Mouse (Mus musculus) heart, postnatal 0 days (tissue): ENCODE measurements at regions not wholly inside any gene's neighbourhood (a gene's known extent, or its start where the extent isn't known, plus 50 kb on each side); places are given as distances from the start of the nearest gene placed in this dataset.

Source experiments
- ATAC-seq: fragments of 200-750 bp; cut with Nextera tagmentation; 2 replicates; pipeline ENCODE4 v1.8.0; 2017; ENCODE audit warnings: low read depth, moderate number of reproducible peaks, moderate library complexity; ENCODE audit not compliant: insufficient read depth
- DNase-seq: peaks from one replicate; pipeline ENCODE4 v3.0.0-alpha.2; 2016; ENCODE audit warnings: low spot score
- H3K27ac ChIP-seq: fragments of 300-500 bp; sonication (generic); 2 replicates; pipeline ENCODE4 v1.5.1; 2014; ENCODE audit warnings: low read depth, mild to moderate bottlenecking
- H3K27me3 ChIP-seq: fragments of 300-500 bp; sonication (generic); 2 replicates; pipeline ENCODE4 v1.6.1; 2014; ENCODE audit warnings: low read length, mixed read lengths; ENCODE audit not compliant: control insufficient read depth, insufficient read depth
- H3K36me3 ChIP-seq: fragments of 300-500 bp; sonication (generic); replicated peaks from 2 replicates; pipeline ENCODE4 v1.6.1; 2014; ENCODE audit warnings: low read length, mixed read lengths; ENCODE audit not compliant: control insufficient read depth, insufficient read depth
- H3K4me1 ChIP-seq: fragments of 300-500 bp; sonication (generic); 2 replicates; pipeline ENCODE4 v1.6.1; 2014; ENCODE audit warnings: antibody characterized with exemption; ENCODE audit not compliant: control insufficient read depth, insufficient read depth
- H3K4me2 ChIP-seq: fragments of 300-500 bp; sonication (generic); 2 replicates; pipeline ENCODE4 v1.6.1; 2014; ENCODE audit warnings: low read depth, mild to moderate bottlenecking, low read length, moderate library complexity
- H3K4me3 ChIP-seq: fragments of 300-500 bp; sonication (generic); 2 replicates; pipeline ENCODE4 v1.5.1; 2014; ENCODE audit warnings: low read depth, low read length
- H3K9ac ChIP-seq: fragments of 300-500 bp; sonication (generic); replicated peaks from 2 replicates; pipeline ENCODE4 v1.6.1; 2014; ENCODE audit warnings: low read depth, low read length, mixed read lengths
- H3K9me3 ChIP-seq: fragments of 300-500 bp; sonication (generic); replicated peaks from 2 replicates; pipeline ENCODE4 v1.6.1; 2016; ENCODE audit warnings: low read length; ENCODE audit not compliant: control insufficient read depth
- CTCF ChIP-seq: IDR thresholded peaks from 2 replicates; pipeline ENCODE4 v1.5.1; 2016; ENCODE audit warnings: antibody characterized with exemption, control low read depth, low read depth
- EP300 ChIP-seq: IDR thresholded peaks from 2 replicates; pipeline ENCODE4 v1.6.1; 2016; ENCODE audit warnings: antibody characterized with exemption, low read depth
- WGBS: fragments of 180-500 bp; shearing (Covaris S2); extraction: QIAGEN DNeasy Blood & Tissue Kit; methylation state at CpG from one replicate; pipeline ENCODE4 v1.1.7; 2014; 5-methylcytosine and 5-hydroxymethylcytosine counted together

- Histone ChIP-seq H3K4me2 (peak overlapping the region; percentile 40), H3K9ac (no peak overlapping the region), H3K4me3 (peak overlapping the region; percentile 11; the same call in 1 of the 2 replicates), H3K4me1 (0 out of 2 replicates have a peak, but pooled peaks cover 9% of the 10 kb centered on the region), H3K9me3 (no peaks in the 10 kb centered on the region), H3K27me3 (no peaks in the 10 kb centered on the region), H3K27ac (peak overlapping the region; percentile 61; the same call in 1 of the 2 replicates), H3K36me3 (no peaks in the 10 kb centered on the region)
- TF ChIP-seq CTCF = no peak
- TF ChIP-seq EP300 = no peak
- 49% methylated on average over 13 of the region's 13 CpGs for WGBS
- ATAC-seq (no peak; the same call in 1 of the 2 replicates), DNase-seq (peak; percentile 30)
Observed at GRCm38 (mm10) chr13:70277667-70278591, 359.5 kb downstream of the Ice1 start.

DNA sequence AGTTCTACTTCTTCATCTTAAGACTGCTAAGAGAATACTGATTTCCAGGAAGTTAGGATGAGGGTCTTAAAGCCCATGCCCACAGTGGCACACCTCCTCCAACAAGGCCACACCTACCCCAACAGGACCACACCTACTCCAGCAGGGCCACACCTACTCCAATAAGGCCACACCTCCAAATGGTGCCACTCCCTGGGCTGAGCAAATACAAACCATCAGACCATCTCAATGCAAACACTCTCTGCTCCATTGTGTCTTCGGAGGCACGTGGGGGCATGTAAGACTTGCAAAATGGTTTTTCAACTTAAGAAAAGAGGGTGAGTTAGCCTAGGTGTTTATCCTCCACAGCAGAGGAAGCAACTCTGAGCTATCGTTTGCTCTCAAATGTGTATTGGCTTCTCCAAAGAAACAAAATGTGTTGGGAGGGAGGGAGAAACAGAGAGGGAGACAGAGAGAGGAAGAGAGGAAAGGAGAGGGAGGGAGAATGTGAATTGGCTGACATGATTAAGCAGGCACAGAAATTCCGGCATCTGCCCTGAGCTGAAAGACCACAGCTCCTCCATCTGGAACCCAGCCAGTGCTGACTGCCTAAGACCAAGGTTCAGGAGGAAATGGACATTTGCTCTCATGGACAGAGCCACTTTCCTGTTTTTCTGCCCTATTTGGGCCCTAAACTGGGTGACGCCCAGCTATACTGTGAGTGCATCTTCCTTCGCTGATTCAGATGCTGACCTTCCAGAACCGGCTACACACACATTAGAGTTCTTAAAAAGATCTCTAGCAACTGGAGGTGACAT lies 356.2 kb downstream of the Ice1 start:
- H3K27ac ChIP-seq = no peak overlapping the region
- H3K4me1 ChIP-seq = 0 out of 2 replicates have a peak, but pooled peaks cover 9% of the 10 kb centered on the region
- TF ChIP-seq CTCF (no peak), EP300 (no peak)
- H3K27me3 ChIP-seq = no peaks in the 10 kb centered on the region
- ATAC-seq (peak; percentile 44; the same call in 1 of the 2 replicates), DNase-seq (peak; percentile 39)
- no peak overlapping the region for H3K9ac ChIP-seq
- H3K4me2 ChIP-seq = no peak overlapping the region
- no peaks in the 10 kb centered on the region for H3K9me3 ChIP-seq
- no peaks in the 10 kb centered on the region for H3K36me3 ChIP-seq
- 62% methylated on average over 7 of the region's 7 CpGs for WGBS
- H3K4me3 ChIP-seq = no peak overlapping the region

DNA sequence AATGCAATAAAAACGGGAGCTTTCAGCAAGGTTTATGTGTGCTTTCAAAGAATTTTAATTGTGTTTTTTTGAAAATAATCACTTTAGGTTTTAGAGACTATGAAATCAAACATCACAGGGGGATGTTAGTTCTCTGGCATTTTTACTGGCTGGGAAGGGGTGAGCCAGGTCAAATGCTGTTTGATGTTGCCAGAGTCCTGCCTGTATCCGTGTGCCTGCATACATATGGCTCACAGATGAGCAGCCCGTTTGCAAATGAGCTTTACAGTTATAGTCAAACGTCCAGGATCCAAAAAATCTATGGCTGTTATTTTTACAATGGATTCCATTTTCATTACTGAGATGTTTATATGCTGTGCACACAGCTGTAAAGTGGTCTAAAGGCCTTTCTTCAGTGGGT lies 354.7 kb downstream of the Ice1 start:
- DNase-seq (no peak), ATAC-seq (no peak)
- no peaks in the 10 kb centered on the region for H3K36me3 ChIP-seq
- 0 out of 2 replicates have a peak, but pooled peaks cover 9% of the 10 kb centered on the region for H3K4me1 ChIP-seq
- no peak overlapping the region for H3K4me2 ChIP-seq
- TF ChIP-seq EP300 = no peak
- no peak for TF ChIP-seq CTCF
- 48% methylated on average over 4 of the region's 4 CpGs for WGBS
- no peak overlapping the region for H3K4me3 ChIP-seq
- no peak overlapping the region for H3K9ac ChIP-seq
- no peak overlapping the region for H3K27ac ChIP-seq
- no peaks in the 10 kb centered on the region for H3K9me3 ChIP-seq
- H3K27me3 ChIP-seq = no peaks in the 10 kb centered on the region

DNA sequence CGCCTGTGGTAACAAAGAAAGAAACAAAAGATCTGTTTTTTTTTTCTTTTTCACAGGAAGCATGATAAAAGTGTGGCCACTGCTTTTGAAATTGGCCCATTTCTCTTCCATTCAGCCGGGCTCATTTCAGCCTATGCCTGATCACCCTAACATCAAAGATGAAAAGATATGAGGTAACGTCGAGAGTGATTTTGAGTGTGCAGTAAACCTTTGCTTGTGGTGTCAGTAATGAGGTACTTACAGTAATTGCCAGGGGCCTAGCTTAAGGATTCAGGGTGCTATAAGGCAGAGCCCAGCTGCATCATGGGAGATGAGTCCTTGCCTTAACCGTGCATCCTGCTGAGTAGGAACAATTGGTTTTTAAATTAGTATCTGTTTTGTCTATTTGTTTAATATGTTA lies 354.2 kb downstream of the Ice1 start:
- Histone ChIP-seq H3K4me3 (no peak overlapping the region), H3K27ac (no peak overlapping the region), H3K9me3 (no peaks in the 10 kb centered on the region), H3K27me3 (no peaks in the 10 kb centered on the region), H3K4me2 (no peak overlapping the region), H3K9ac (no peak overlapping the region), H3K36me3 (no peaks in the 10 kb centered on the region), H3K4me1 (0 out of 2 replicates have a peak, but pooled peaks cover 6% of the 10 kb centered on the region)
- ATAC-seq (no peak), DNase-seq (no peak)
- no peak for TF ChIP-seq EP300
- TF ChIP-seq CTCF = no peak
- WGBS = 56% methylated on average over 5 of the region's 5 CpGs

- H3K4me1 ChIP-seq = no peaks in the 10 kb centered on the region
- H3K27ac ChIP-seq = no peak overlapping the region
- H3K36me3 ChIP-seq = no peaks in the 10 kb centered on the region
- H3K4me3 ChIP-seq = no peak overlapping the region
- H3K27me3 ChIP-seq = no peaks in the 10 kb centered on the region
- DNase-seq (no peak), ATAC-seq (no peak)
- H3K4me2 ChIP-seq = no peak overlapping the region
- TF ChIP-seq EP300 (no peak), CTCF (no peak)
- 64% methylated on average over 3 of the region's 3 CpGs for WGBS
- no peaks in the 10 kb centered on the region for H3K9me3 ChIP-seq
- no peak overlapping the region for H3K9ac ChIP-seq
Observed at GRCm38 (mm10) chr13:70292713-70293112, 344.7 kb downstream of the Ice1 start.
